Mouse (Mus musculus): Measurements from ENCODE around the gene Apip. TPM values are rescaled to one million over a fixed set of nuclear protein-coding genes. Genes with fewer than 3 reads are reported as not detected.

The Apip gene
- total RNA-seq, 2 experiments from 2014 or later, result 28.4 to 29.9 TPM

DNA sequence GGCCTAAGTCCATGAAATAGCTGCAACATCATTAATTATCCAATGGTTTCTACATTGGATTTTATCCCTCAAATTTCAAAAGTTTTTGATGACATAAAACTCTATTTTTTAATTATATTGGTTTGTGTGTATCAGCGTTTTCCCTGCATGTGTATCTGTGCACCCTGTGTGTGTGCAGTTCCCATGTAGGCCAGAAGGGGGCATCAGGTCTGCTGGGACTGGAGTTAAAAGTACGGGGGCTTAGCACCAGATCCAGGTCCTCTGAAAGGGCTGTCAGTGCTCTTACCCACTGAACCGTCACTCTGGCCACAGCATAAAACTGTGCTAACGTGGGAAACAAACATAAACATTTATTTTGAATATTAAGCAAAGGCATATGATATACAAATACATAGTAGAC is 14.6 kb downstream of the Apip start:
- peak; percentile 12 for DNase-seq
- intact Hi-C loops (cut with DNase I), result loop anchor here (10.0 kb wide), 2 partner anchors 337 to 1393 kb away; no protein-coding TSS in a partner anchor

DNA sequence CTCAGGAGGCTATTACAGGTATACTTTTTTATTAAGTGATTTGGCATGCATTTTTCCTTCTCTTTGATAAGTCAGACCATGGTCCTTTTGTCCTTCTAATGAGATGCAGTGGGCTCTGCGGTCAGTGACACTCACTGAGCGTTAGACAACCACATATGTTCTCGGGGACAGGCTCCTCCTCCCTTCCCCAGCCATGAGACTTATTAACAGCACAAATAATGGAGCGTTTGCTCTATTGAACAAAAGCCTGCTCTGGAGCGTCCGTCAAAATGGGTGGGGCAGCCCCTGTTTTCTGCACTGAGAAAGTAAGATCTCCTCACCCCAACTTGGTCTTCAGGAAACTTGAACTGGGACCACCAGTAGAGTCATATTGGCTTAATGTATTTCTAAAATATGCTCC is 16.0 kb downstream of the Apip start:
- no peak for DNase-seq
- intact Hi-C loops (cut with DNase I), result loop anchor here (10.0 kb wide), 2 partner anchors 335 to 1395 kb away; no protein-coding TSS in a partner anchor

DNA sequence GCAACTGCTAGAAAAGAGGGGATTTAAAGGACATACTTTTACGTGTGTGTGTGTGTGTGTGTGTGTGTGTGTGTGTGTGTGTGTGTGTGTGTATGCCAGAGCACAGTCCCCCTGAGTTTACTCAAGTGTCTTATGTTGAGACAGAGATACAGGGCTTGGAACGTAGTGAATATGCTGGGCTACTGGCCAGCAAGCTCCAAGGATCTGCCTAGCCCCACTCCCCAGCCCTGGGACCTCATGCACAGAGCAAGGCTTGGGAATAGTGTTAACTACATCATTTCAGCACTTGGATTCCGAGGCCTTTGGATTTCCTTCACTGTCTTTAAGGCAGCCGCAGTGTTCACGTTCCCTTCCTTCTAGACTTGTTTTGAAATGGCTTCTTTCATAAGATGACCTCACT is 29.1 kb downstream of the Apip start:
- intact Hi-C loops (cut with DNase I), result no loop called here
- no peak for DNase-seq

DNA sequence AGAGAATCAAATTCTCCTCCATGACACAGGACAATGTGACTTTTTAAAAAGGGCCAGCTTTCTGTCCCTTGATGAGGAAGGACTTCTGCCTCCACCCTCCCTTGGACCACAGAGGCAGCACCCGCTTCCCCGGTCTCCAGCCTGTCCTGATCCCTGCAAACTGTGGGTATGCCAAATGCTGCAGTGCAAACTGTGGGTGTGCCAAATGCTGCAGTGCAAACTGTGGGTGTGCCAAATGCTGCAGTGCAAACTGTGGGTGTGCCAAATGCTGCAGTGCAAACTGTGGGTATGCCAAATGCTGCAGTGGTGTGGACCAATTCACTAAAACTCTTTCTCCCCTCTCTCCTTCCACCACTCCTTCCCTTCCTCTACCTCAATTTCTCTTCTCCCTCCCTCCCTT is 32.7 kb downstream of the Apip start:
- intact Hi-C loops (cut with DNase I), result no loop called here
- peak; percentile 13 for DNase-seq

DNA sequence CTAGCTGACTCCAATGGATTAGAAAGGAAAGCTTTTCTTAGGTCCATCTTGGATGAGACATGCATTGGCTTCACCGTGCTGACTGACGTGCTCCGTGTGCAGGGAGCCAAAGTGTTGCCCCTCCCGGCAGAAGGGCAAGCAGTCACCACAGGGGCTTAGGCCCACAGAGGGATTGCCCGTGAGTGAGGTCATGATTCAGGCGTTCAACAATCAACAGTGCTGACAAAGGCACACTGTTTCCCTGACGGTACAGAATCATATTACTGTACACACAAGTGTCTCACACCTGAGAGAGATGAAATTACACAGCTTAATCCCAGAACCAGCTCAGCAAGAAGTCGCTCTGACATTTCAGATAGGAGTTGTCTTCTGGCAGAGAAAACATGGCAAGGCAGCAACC is 38.2 kb downstream of the Apip start:
- intact Hi-C loops (cut with DNase I), result no loop called here
- DNase-seq, result no peak

DNA sequence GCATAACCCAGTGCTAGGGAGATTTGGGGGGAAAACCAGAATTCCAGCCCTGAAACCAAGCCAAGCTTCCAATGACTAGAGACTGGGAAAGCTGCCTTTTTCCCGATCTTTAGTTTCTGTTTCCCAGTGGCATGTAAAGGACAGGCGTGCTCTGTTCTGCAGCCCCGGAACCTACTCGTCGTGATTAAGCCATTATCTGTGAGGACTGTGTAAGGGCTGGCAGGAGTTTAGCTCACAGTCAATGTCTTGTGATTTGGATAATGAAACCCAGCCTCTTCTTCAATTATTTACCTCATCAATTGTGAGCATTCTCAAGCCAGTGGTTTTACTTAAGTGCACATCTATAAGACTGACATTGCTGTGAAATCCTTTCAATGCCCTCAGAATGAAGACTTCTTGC is 43.7 kb downstream of the Apip start:
- intact Hi-C loops (cut with DNase I), result no loop called here
- DNase-seq, result no peak

DNA sequence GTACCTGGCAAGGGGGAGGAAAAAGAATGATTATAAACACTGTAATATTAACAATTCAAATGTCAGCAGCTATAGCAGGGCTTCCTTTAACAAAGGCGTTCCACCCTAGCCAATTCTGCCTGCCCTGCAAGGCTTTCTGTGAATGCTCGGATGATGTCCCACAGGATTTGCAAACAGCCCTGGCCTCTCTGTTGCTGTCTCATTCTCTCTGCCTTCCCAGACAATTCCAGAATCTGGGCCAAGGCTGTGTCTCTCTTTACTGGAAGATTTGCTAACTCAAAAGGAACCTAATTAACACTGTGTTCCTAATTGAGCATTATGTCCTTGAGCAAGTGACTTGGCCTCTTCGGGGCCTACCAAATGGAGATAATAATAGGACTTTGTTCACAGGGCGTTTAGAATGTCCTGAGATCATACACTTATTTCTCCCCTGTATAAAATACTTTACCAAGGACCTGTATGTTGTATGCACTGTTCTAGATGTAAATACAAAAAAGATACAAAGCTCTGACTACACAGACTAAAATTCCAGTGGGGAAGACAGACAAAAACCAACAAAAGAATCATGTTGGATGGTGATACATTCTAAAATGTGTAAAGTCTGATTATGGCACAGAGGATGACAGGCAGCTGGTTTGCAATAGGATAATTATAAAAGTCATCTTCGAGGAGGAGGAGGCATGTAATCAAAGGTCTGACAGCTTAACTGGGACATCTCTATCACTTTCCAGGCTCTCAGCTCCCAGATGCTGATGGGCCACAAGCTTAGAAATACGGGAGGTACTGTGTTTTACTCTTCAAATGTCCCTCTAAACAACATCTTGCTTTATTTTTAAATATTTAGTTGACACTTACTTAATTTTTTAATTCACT is 45.1 kb downstream of the Apip start:
- intact Hi-C loops (cut with DNase I), result no loop called here
- no peak for DNase-seq

DNA sequence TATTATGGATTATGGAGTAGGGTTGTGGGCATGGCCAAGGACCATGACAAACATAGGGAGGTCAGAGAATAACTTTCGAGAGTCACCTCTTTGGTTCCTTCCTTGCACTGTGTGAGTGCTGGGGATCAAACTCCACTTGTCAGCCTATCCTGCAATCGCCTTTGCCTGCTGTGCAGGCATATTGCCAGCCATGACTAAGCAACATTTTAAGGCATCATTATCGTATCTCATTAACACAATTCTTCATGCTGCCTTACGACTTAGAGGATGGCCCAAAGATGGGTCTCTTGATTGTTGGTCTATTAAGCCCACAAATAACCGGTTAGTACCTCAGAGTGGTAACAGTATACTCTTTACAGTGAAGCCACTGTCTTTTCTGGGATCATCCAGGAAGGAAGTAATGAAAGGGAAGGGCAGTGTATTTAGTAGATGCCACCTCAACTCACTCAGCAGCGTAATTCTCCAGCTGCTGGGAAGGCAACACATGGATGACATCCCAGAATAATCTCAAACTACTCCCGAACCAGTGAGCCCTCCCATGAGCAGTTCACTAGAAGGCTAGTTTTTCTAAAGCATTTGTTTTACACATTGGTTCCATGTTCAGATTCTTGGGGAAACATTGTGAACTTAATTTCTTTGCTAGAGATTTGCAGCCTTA is 45.9 kb downstream of the Apip start:
- intact Hi-C loops (cut with DNase I), result no loop called here

DNA sequence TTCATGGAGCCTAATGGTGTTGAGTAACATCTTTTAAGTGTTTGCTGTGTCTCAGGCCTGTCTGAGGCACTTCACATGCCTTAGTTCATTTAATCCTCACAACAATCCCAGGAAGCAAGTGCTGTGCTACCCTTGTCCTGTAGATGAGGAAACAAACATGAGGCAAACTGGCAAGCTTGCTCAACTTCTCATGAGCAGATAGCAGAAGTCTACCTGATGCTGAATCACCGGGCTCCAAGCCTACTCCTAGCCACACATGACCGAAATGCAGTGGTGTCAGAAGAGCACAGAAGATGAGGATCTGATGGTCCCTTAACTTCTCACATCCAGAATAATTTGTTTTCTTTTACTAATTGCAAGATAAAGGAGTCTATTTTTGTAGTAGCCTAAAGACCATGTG is 56.2 kb downstream of the Apip start:
- intact Hi-C loops (cut with DNase I), result no loop called here
- DNase-seq, result no peak

More for the DNA sequence above, 45.9 kb downstream of the Apip start:
- no peak for DNase-seq

DNA sequence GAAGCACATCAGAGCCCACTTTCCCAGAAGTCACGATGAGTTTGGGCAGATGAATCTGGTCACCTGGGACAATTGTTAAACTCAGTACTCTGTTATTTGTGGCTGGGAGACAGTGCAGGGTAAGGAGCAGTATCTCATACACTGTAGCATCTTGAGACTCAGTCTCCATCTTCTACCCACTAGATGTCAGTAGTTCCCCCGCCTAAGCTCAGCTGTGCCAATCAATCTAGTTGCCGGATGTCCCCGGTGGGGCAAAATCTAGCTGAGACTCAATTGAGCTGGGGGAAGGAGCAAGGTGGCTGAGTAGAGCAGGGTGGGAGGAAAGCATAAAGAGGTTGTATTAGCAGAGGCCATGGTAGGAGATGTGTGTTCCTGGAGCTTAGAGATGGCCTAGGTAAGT is 57.7 kb downstream of the Apip start:
- peak; percentile 12 for DNase-seq
- intact Hi-C loops (cut with DNase I), result no loop called here

DNA sequence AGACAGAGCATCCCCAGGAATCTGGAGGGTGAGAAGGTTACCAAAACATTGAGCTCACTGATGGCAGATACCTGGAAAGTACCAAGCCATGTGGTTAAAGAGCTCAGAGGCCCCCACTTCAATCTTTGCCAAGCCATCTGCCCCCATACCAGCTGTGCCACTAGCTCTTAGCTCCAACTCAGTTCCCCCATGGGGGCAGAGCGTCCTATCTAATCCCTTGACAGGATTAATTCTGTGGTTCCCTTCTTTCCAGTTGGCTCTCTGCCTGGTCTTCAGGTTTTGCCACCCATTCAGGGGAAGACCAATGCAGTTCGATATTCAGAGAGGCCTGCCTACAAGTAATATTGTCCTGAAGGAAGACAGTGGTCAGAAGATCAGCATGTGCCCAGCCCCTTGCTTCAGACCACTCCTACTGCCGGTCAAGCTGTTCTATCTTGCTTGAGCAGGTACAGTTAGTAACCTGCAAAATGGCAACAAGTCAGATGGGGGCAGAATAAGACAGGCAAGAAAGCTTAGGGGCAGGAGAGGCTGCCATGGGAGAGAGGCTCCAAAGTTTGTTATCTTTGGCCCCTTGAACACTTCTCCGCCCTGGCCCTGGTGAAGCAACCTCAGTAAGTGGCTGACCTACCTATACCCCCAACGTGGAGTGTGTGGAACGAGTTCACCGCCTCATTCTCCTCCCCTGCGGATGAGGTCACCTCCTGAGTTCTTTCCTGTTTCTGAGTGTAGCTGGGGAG is 65.2 kb downstream of the Apip start:
- intact Hi-C loops (cut with DNase I), result no loop called here
- peak; percentile 72 for DNase-seq

Other genes starting within 250 kb of the Apip start
- 10 to 100 TPM; 10.6 to 11.0 TPM for gene Cd44, start 172.0 kb upstream of the Apip start, total RNA-seq (2021)
- 10 to 100 TPM; 55.4 to 56.6 TPM for gene Pdhx, start 162 bp upstream of the Apip start, total RNA-seq (2021)
- gene Ehf, start 229.6 kb downstream of the Apip start, total RNA-seq (2021), result not detected

Measured in left cerebral cortex, postnatal 4 days (tissue).